Mouse (Mus musculus) MEL (cell line): Measurements from ENCODE around the gene Cpeb2. TPM values are rescaled to one million over a fixed set of nuclear protein-coding genes. Genes with fewer than 3 reads are reported as not detected.

Experiments used
- DNase-seq: peaks from one replicate; pipeline ENCODE4 v3.0.0; 2011; ENCODE audit warnings: low read depth, low spot score
- H3K27ac ChIP-seq: 2 replicates; pipeline ENCODE4 v1.5.1; 2012; ENCODE audit warnings: low read depth, mild to moderate bottlenecking, control low read depth, low read length, moderate library complexity; ENCODE audit not compliant: control insufficient read depth
- H3K27me3 ChIP-seq, 2 experiments: fragments of 150-350 bp in 1 of 2; sonication (generic) in 1 of 2; 2 replicates each; pipeline ENCODE4 v1.6.1; 2012; ENCODE audit warnings: low read length in 2 of 2, mild to moderate bottlenecking in 2 of 2, improper control_type of control experiment in 1 of 2, moderate library complexity in 1 of 2; ENCODE audit not compliant: insufficient read depth in 2 of 2, control insufficient read depth in 1 of 2
- H3K36me3 ChIP-seq, 2 experiments: 2 replicates each; pipeline ENCODE4 v1.6.1; 2012 to 2014; ENCODE audit warnings: low read length in 2 of 2, improper control_type of control experiment in 1 of 2, inconsistent platforms in 1 of 2, mild to moderate bottlenecking in 1 of 2; ENCODE audit not compliant: insufficient read depth in 2 of 2, control insufficient read depth in 1 of 2
- H3K4me1 ChIP-seq, 2 experiments: fragments of 150-350 bp in 1 of 2; sonication (generic) in 1 of 2; 2 replicates each; pipeline ENCODE4 v1.6.1; 2012; ENCODE audit warnings: low read length in 2 of 2, improper control_type of control experiment in 1 of 2, mild to moderate bottlenecking in 1 of 2; ENCODE audit not compliant: insufficient read depth in 2 of 2, control insufficient read depth in 1 of 2
- H3K4me3 ChIP-seq, 2 experiments: fragments of 150-350 bp in 1 of 2; sonication (generic) in 1 of 2; 2 replicates each; pipeline ENCODE4 v1.5.1; 2012; ENCODE audit warnings: low read depth in 2 of 2, low read length in 2 of 2, mild to moderate bottlenecking in 2 of 2, moderate library complexity in 2 of 2, control low read depth in 1 of 2, improper control_type of control experiment in 1 of 2; ENCODE audit not compliant: control insufficient read depth in 1 of 2, insufficient read depth in 1 of 2
- H3K79me2 ChIP-seq: 2 replicates; pipeline ENCODE4 v1.6.1; 2012; ENCODE audit warnings: mild to moderate bottlenecking, low read length, moderate library complexity; ENCODE audit not compliant: control insufficient read depth, poor library complexity, insufficient read depth
- H3K9ac ChIP-seq: 2 replicates; pipeline ENCODE4 v1.6.1; 2012; ENCODE audit warnings: low read depth, mild to moderate bottlenecking, control low read depth, low read length, moderate library complexity; ENCODE audit not compliant: control insufficient read depth, poor library complexity, severe bottlenecking
- H3K9me3 ChIP-seq: fragments of 150-350 bp; sonication (generic); replicated peaks from 2 replicates; pipeline ENCODE4 v1.6.1; 2012; ENCODE audit warnings: mild to moderate bottlenecking, low read length, improper control_type of control experiment, moderate library complexity; ENCODE audit not compliant: insufficient read depth
- BHLHE40 ChIP-seq: IDR thresholded peaks from 2 replicates; pipeline ENCODE4 v1.6.1; 2012; ENCODE audit warnings: low read depth, mild to moderate bottlenecking, inconsistent platforms, low read length, improper control_type of control experiment, borderline replicate concordance
- CHD1 ChIP-seq: IDR thresholded peaks from 2 replicates; pipeline ENCODE4 v1.6.1; 2012; ENCODE audit warnings: low read depth, mild to moderate bottlenecking, inconsistent platforms, low read length, improper control_type of control experiment
- CTCF ChIP-seq, 3 experiments: IDR thresholded peaks in 2 of 3; conservative IDR thresholded peaks in 1 of 3; 2 replicates each; pipeline ENCODE4 v1.5.1; 2011 to 2012; ENCODE audit warnings: low read length in 3 of 3, low read depth in 2 of 3, mild to moderate bottlenecking in 2 of 3, improper control_type of control experiment in 1 of 3, inconsistent platforms in 1 of 3, mixed read lengths in 1 of 3, moderate library complexity in 1 of 3; ENCODE audit not compliant: control insufficient read depth in 1 of 3, insufficient read depth in 1 of 3, poor library complexity in 1 of 3, severe bottlenecking in 1 of 3
- E2F4 ChIP-seq: IDR thresholded peaks from 2 replicates; pipeline ENCODE4 v1.6.1; 2011; ENCODE audit warnings: low read depth, low read length, improper control_type of control experiment, borderline replicate concordance
- ELF1 ChIP-seq: IDR thresholded peaks from 2 replicates; pipeline ENCODE4 v1.6.1; 2014; ENCODE audit warnings: low read depth, mild to moderate bottlenecking, inconsistent platforms, low read length, improper control_type of control experiment, moderate library complexity
- GABPA ChIP-seq: IDR thresholded peaks from 2 replicates; pipeline ENCODE4 v1.6.1; 2012; ENCODE audit warnings: low read depth, mild to moderate bottlenecking, inconsistent platforms, low read length, improper control_type of control experiment, moderate library complexity
- GATA1 ChIP-seq: IDR thresholded peaks from 2 replicates; pipeline ENCODE4 v1.6.1; 2011; ENCODE audit warnings: low read depth, low read length, improper control_type of control experiment
- JUND ChIP-seq: IDR thresholded peaks from 2 replicates; pipeline ENCODE4 v1.6.1; 2011; ENCODE audit warnings: low read depth, mild to moderate bottlenecking, improper control_type of control experiment, low read length
- KAT2A ChIP-seq: conservative IDR thresholded peaks from 2 replicates; pipeline ENCODE4 v1.6.1; 2012; ENCODE audit warnings: low read depth, low read length, improper control_type of control experiment, inconsistent platforms
- MAFK ChIP-seq: IDR thresholded peaks from 2 replicates; pipeline ENCODE4 v1.6.1; 2011; ENCODE audit warnings: low read depth, mild to moderate bottlenecking, low read length, improper control_type of control experiment, borderline replicate concordance
- MAX ChIP-seq: IDR thresholded peaks from 2 replicates; pipeline ENCODE4 v1.6.1; 2011; ENCODE audit warnings: low read length, improper control_type of control experiment
- MEF2A ChIP-seq: IDR thresholded peaks from 2 replicates; pipeline ENCODE4 v1.6.1; 2014; ENCODE audit warnings: low read depth, mild to moderate bottlenecking, inconsistent platforms, low read length, improper control_type of control experiment; ENCODE audit not compliant: poor library complexity, insufficient replicate concordance, severe bottlenecking; ENCODE audit errors: extremely low read depth
- MXI1 ChIP-seq: IDR thresholded peaks from 2 replicates; pipeline ENCODE4 v1.6.1; 2011; ENCODE audit warnings: mild to moderate bottlenecking, low read depth, low read length, improper control_type of control experiment
- MYB ChIP-seq: IDR thresholded peaks from 2 replicates; pipeline ENCODE4 v1.6.1; 2011; ENCODE audit warnings: mild to moderate bottlenecking, low read depth, low read length, improper control_type of control experiment
- MYC ChIP-seq: IDR thresholded peaks from 2 replicates; pipeline ENCODE4 v1.6.1; 2011; ENCODE audit warnings: low read depth, mild to moderate bottlenecking, low read length, improper control_type of control experiment, moderate library complexity
- NELFE ChIP-seq: IDR thresholded peaks from 2 replicates; pipeline ENCODE4 v1.6.1; 2011; ENCODE audit warnings: low read depth, low read length, improper control_type of control experiment
- POLR2A ChIP-seq, 2 experiments: IDR thresholded peaks; 2 replicates each; pipeline ENCODE4 v1.6.1; 2011 to 2012; ENCODE audit warnings: low read length in 2 of 2, mild to moderate bottlenecking in 2 of 2, control low read depth in 1 of 2, improper control_type of control experiment in 1 of 2, low read depth in 1 of 2, moderate library complexity in 1 of 2; ENCODE audit not compliant: control insufficient read depth in 1 of 2, insufficient read depth in 1 of 2, poor library complexity in 1 of 2
- POLR2AphosphoS2 ChIP-seq: IDR thresholded peaks from 2 replicates; pipeline ENCODE4 v1.6.1; 2011; ENCODE audit warnings: low read length, improper control_type of control experiment
- POLR2AphosphoS5 ChIP-seq: IDR thresholded peaks from 2 replicates; pipeline ENCODE4 v1.6.1; 2012; ENCODE audit warnings: low read depth, borderline replicate concordance, mild to moderate bottlenecking, inconsistent platforms, low read length, moderate library complexity, mixed read lengths
- RCOR1 ChIP-seq: IDR thresholded peaks from 2 replicates; pipeline ENCODE4 v1.6.1; 2012; ENCODE audit warnings: low read depth, mild to moderate bottlenecking, inconsistent platforms, low read length, improper control_type of control experiment
- SIN3A ChIP-seq: IDR thresholded peaks from 2 replicates; pipeline ENCODE4 v1.6.1; 2012; ENCODE audit warnings: low read length, improper control_type of control experiment, inconsistent platforms
- SMC3 ChIP-seq: IDR thresholded peaks from 2 replicates; pipeline ENCODE4 v1.6.1; 2011; ENCODE audit warnings: low read depth, low read length, improper control_type of control experiment
- TAL1 ChIP-seq: IDR thresholded peaks from 2 replicates; pipeline ENCODE4 v1.6.1; 2012; ENCODE audit warnings: mild to moderate bottlenecking, inconsistent platforms, low read length, moderate library complexity, mixed read lengths
- TBP ChIP-seq: IDR thresholded peaks from 2 replicates; pipeline ENCODE4 v1.8.0; 2011; ENCODE audit warnings: low read depth, low read length, improper control_type of control experiment
- UBTF ChIP-seq: IDR thresholded peaks from 2 replicates; pipeline ENCODE4 v1.6.1; 2012; ENCODE audit warnings: low read depth, mild to moderate bottlenecking, inconsistent platforms, low read length, improper control_type of control experiment, moderate library complexity, borderline replicate concordance; ENCODE audit not compliant: insufficient read depth
- USF2 ChIP-seq, 2 experiments: IDR thresholded peaks; 2 replicates each; pipeline ENCODE4 v1.6.1; 2011 to 2012; ENCODE audit warnings: improper control_type of control experiment in 2 of 2, low read length in 2 of 2, borderline replicate concordance in 1 of 2, inconsistent platforms in 1 of 2, low read depth in 1 of 2, mild to moderate bottlenecking in 1 of 2; ENCODE audit not compliant: insufficient read depth in 1 of 2
- ZC3H11A ChIP-seq: IDR thresholded peaks from 2 replicates; pipeline ENCODE4 v1.6.1; 2012; ENCODE audit warnings: low read depth, mild to moderate bottlenecking, inconsistent platforms, low read length, improper control_type of control experiment
- ZKSCAN1 ChIP-seq: IDR thresholded peaks from 2 replicates; pipeline ENCODE4 v1.6.1; 2012; ENCODE audit warnings: low read depth, mild to moderate bottlenecking, inconsistent platforms, low read length, improper control_type of control experiment, moderate library complexity
- ZMIZ1 ChIP-seq: IDR thresholded peaks from 2 replicates; pipeline ENCODE4 v1.6.1; 2012; ENCODE audit warnings: low read depth, mild to moderate bottlenecking, inconsistent platforms, low read length, improper control_type of control experiment, moderate library complexity
- ZNF384 ChIP-seq: IDR thresholded peaks from 2 replicates; pipeline ENCODE4 v1.6.1; 2012; ENCODE audit warnings: low read depth, mild to moderate bottlenecking, inconsistent platforms, low read length, improper control_type of control experiment
- polyA plus RNA-seq, 2 experiments: library from polyadenylated mRNA; stranded (reverse) in 1 of 2; unstranded in 1 of 2; fragments of >175 nt in 1 of 2; fragments of >200 nt in 1 of 2; gene quantifications; 2 replicates each; pipeline versions ENCODE4 v1.2.1 to v1.2.4; 2012; ENCODE audit warnings: low replicate concordance in 2 of 2, low read depth in 1 of 2; ENCODE audit not compliant: insufficient read length in 2 of 2, insufficient read depth in 1 of 2, missing spikeins in 1 of 2
- total RNA-seq: library from RNA; depleted of rRNA; stranded (reverse); fragments of 300-350 nt; gene quantifications from 2 replicates; pipeline ENCODE4 v1.2.3, GENCODE M21; 2012

Gene Cpeb2
- total and polyA plus RNA-seq, 3 experiments: 0.69 to 2.0 TPM; not detected in 1

GRCm38 (mm10) chr5:43237238-43237637 is 4.3 kb downstream of the Cpeb2 start:
- H3K36me3 ChIP-seq: peaks cover 3 to 21% of the 10 kb centered on the region in 2 experiments; a peak in 3 of 4 replicates
- no peak overlapping the region for H3K4me3 ChIP-seq
- H3K27ac ChIP-seq: no peak overlapping the region
- no peaks in the 10 kb centered on the region for H3K27me3 ChIP-seq
- H3K9ac ChIP-seq: no peak overlapping the region
- H3K4me1 ChIP-seq: peaks cover 11 to 19% of the 10 kb centered on the region in 2 experiments
- H3K79me2 ChIP-seq: peaks cover 21% of the 10 kb centered on the region
- 0 out of 2 replicates have a peak, but pooled peaks have one; percentile 2 for TF ChIP-seq ELF1
- no peak for TF ChIP-seq POLR2AphosphoS2
- TF ChIP-seq ZMIZ1: no peak
- TF ChIP-seq, all 39 proteins: peak for 1
- H3K9me3 ChIP-seq: no peaks in the 10 kb centered on the region
- DNase-seq: no peak

DNA sequence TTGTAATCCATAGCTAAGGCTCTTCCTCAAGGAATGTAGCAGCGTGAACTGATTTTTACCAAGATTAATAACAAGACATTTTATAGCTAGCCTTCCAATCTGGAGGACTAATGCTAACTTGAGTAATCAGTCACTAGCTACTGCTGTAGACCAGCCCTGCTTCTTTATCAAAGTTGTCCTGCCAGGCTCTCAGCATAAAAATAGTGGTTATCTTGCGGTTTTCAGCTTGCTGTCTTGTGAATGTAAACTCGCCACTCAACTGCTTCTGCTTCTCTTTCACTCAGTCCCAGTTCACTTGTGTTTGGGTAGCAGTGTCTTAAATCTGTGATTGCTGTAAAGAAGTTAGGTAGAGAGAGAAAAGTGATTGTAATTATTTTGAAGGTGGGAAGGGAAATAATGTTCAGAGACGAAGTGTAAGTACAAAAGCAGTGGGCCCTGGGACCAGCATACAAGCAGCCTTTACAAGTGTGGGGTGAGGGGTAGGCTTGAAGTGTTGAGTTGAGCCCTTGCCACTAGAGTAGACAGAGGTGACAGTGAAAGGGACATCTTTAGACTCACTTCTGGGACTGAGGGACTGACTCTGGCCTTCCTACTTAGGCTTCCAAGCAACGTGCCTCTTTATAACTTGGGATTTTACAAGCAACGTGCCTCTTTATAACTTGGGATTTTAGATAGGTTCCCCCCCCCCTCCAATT is 6.3 kb downstream of the Cpeb2 start:
- Histone ChIP-seq H3K4me1 (peaks cover 11 to 19% of the 10 kb centered on the region in 2 experiments), H3K79me2 (peaks cover 14% of the 10 kb centered on the region), H3K27ac (no peak overlapping the region), H3K9ac (no peak overlapping the region), H3K36me3 (peaks cover 3 to 21% of the 10 kb centered on the region in 2 experiments), H3K9me3 (no peaks in the 10 kb centered on the region), H3K4me3 (no peak overlapping the region), H3K27me3 (no peaks in the 10 kb centered on the region)
- DNase-seq: peak; percentile 92
- TF ChIP-seq POLR2AphosphoS5 (no peak), SIN3A (peak; percentile 87), MEF2A (peak; percentile 90; the same call in 1 of the 2 replicates), E2F4 (no peak), MAFK (peak; percentile 84; the same call in 1 of the 2 replicates), UBTF (no peak), RCOR1 (peak; percentile 100), ZKSCAN1 (no peak), CTCF (IDR thresholded peaks at IDR 0.05 in 2 of 3, conservative IDR thresholded peaks at IDR 0.05 in 1 of 3; ENCODE audit: control insufficient read depth in 1 of 3, insufficient read depth in 1 of 3, low read depth in 2 of 3, low read length in 3 of 3, poor library complexity in 1 of 3, severe bottlenecking in 1 of 3) (no peak), ZC3H11A (0 out of 2 replicates have a peak, but pooled peaks have one; percentile 2), POLR2AphosphoS2 (no peak), TBP (no peak), TAL1 (peak; percentile 87), USF2 (IDR thresholded peaks at IDR 0.05; ENCODE audit: borderline replicate concordance in 1 of 2, insufficient read depth in 1 of 2, low read depth in 1 of 2, low read length in 2 of 2) (no peak), GABPA (no peak), MXI1 (peak; percentile 44; the same call in 1 of the 2 replicates), SMC3 (peak; percentile 29; the same call in 1 of the 2 replicates), JUND (no peak), MYB (no peak), KAT2A (no peak), MYC (peak; percentile 45; the same call in 1 of the 2 replicates), CHD1 (no peak), NELFE (no peak), ZNF384 (no peak), GATA1 (peak; percentile 97), POLR2A (IDR thresholded peaks at IDR 0.05; ENCODE audit: control insufficient read depth in 1 of 2, insufficient read depth in 1 of 2, low read depth in 1 of 2, low read length in 2 of 2, poor library complexity in 1 of 2) (no peak), BHLHE40 (peak; percentile 81), MAX (no peak)
